Mouse (Mus musculus) liver, adult 2 months (tissue): ENCODE measurements at regions not wholly inside any gene's neighbourhood (a gene's known extent, or its start where the extent isn't known, plus 50 kb on each side); places are given as distances from the start of the nearest gene placed in this dataset.

Source experiments
- DNase-seq: peaks from one replicate; pipeline ENCODE4 v3.0.0-alpha.2; 2011; ENCODE audit warnings: low read depth, low spot score; ENCODE audit errors: extremely low read depth
- H3K27ac ChIP-seq: fragments of 200-500 bp; replicated peaks from 2 replicates; pipeline ENCODE4 v1.5.1; 2012; ENCODE audit warnings: low read depth, mild to moderate bottlenecking, control low read depth, inconsistent platforms, low read length; ENCODE audit not compliant: insufficient read depth
- H3K27me3 ChIP-seq: fragments of 200-500 bp; 2 replicates; pipeline ENCODE4 v1.6.1; 2012; ENCODE audit warnings: mild to moderate bottlenecking, moderate library complexity, low read length, inconsistent platforms; ENCODE audit not compliant: control insufficient read depth, insufficient read depth
- H3K36me3 ChIP-seq: fragments of 200-500 bp; 2 replicates; pipeline ENCODE4 v1.6.1; 2012; ENCODE audit warnings: low read length, inconsistent platforms; ENCODE audit not compliant: control insufficient read depth, insufficient read depth
- H3K4me1 ChIP-seq: fragments of 200-500 bp; 2 replicates; pipeline ENCODE4 v1.6.1; 2011; ENCODE audit warnings: low read length; ENCODE audit not compliant: control insufficient read depth, insufficient read depth
- H3K4me3 ChIP-seq: fragments of 200-500 bp; 2 replicates; pipeline ENCODE4 v1.5.1; 2011; ENCODE audit warnings: low read depth, mild to moderate bottlenecking, control low read depth, low read length, moderate library complexity; ENCODE audit not compliant: insufficient read depth
- H3K79me2 ChIP-seq: fragments of 200-500 bp; 2 replicates; pipeline ENCODE4 v1.6.1; 2012; ENCODE audit warnings: inconsistent platforms, mild to moderate bottlenecking, low read length, moderate library complexity; ENCODE audit not compliant: control insufficient read depth, insufficient read depth
- H3K9ac ChIP-seq: fragments of 200-500 bp; 2 replicates; pipeline ENCODE4 v1.6.1; 2012; ENCODE audit warnings: low read depth, mild to moderate bottlenecking, control low read depth, inconsistent platforms, low read length
- CTCF ChIP-seq: fragments of 200-500 bp; IDR thresholded peaks from 2 replicates; pipeline ENCODE4 v1.5.1; 2011; ENCODE audit warnings: low read depth, low read length, control low read depth
- POLR2A ChIP-seq: fragments of 200-500 bp; IDR thresholded peaks from 2 replicates; pipeline ENCODE4 v1.6.1; 2011; ENCODE audit warnings: low read length, control low read depth; ENCODE audit not compliant: insufficient read depth; ENCODE audit errors: extremely low read depth
- WGBS: fragments of 180-500 bp; shearing (Covaris S2); methylation state at CpG from one replicate; pipeline ENCODE4 v1.1.7; 2018; 5-methylcytosine and 5-hydroxymethylcytosine counted together

DNA sequence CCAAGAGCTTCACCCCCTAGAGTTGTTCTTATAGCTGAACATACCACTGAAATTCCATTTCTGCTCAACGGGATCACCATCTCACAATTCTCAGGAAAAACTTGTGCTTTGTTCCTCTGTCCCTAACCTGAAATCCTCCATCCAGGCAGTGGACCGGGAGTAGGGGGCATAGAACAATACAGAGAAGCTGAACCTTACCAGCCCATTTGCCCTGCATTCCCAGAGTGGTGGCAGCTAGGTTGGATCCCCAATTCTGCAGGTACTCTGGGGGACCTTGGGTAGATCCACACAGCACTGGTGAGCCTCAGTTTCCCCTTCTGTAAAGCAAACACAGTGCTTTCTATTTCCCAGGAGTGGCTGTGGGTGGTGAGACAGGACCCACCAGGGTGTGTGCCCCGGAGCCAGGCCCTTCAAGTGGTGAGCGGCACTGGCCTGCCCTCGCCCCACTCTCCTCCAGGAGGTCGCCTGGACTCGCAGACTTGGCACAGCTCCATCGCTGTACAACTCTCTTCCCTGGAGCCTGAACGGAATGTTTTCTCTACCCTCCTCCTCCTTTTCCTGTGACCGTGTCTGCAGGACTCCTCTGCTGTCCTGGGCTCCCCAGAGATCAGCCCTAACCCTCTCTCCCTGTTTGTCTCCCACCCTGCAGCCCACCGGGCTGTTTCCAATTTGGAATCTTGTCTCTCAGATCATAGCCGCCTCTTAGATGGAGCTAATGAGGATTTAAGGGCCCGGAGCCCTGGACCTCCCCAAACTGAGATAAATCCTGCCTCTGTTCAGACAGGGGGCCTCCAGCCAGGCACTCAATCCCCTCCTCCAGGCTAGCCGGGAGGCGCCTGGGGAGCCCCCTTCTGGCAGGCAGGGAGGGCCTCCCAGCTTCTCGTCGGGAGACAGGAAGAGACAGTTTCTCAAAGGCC is 52.3 kb upstream of the Cux1 start:
- DNase-seq: no peak
- H3K36me3 ChIP-seq: no peaks in the 10 kb centered on the region
- WGBS: 22% methylated on average over 17 of the region's 17 CpGs
- peaks cover 4% of the 10 kb centered on the region; the same call in 1 of the 2 replicates for H3K27me3 ChIP-seq
- no peak overlapping the region for H3K27ac ChIP-seq
- no peaks in the 10 kb centered on the region for H3K79me2 ChIP-seq
- no peak overlapping the region for H3K9ac ChIP-seq
- no peaks in the 10 kb centered on the region for H3K4me1 ChIP-seq
- no peak overlapping the region for H3K4me3 ChIP-seq
- TF ChIP-seq POLR2A (no peak), CTCF (0 out of 2 replicates have a peak, but pooled peaks have one; percentile 7)

GRCm38 (mm10) chr5:136620234-136620633 is 52.9 kb upstream of the Cux1 start:
- WGBS: 36% methylated on average over 12 of the region's 12 CpGs
- H3K27me3 ChIP-seq: peaks cover 4% of the 10 kb centered on the region; the same call in 1 of the 2 replicates
- TF ChIP-seq CTCF (no peak), POLR2A (no peak)

DNA sequence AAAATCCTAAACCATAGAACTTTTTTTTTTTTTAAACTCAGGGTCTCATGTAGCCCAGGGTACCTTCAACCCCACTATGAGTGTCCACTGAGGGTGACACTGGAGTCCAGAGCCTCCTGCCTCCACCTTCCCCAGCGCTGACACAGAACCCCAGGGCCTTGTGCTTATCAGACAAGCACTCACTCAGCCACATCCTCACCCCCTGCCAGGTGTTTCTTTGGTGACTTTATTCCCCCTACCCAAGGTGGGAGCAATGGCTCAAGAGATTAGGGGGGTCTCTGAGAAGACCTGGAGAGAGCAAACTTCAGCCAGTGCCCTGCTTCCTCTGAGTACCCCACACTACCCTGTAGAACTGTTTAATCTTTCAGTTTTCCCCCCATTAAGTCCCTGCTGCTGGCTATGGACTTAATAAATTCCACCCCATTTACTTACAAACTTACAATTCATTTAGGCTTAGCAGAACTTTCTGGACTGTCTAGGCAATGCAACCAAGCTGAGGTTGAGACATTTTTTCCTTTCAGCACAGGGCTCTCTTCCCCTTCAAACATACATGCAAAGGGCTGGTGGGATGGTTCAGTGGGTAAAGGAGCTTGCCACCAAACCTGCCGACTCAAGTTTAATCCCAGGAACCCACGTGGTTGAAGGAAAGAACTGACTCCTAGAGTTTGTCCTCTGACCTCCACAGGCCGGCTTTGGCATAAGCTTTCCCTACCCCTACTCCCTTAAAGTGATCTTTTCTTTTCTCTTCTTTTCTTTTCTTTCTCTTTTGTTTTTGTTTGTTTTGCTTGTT is 54.2 kb upstream of the Cux1 start:
- H3K4me3 ChIP-seq: no peak overlapping the region
- 54% methylated on average over 4 of the region's 4 CpGs for WGBS
- no peak for TF ChIP-seq CTCF
- no peak overlapping the region for H3K27ac ChIP-seq
- H3K36me3 ChIP-seq: no peaks in the 10 kb centered on the region
- H3K9ac ChIP-seq: no peak overlapping the region
- H3K4me1 ChIP-seq: no peaks in the 10 kb centered on the region
- H3K79me2 ChIP-seq: no peaks in the 10 kb centered on the region
- DNase-seq: no peak
- H3K27me3 ChIP-seq: peaks cover 4% of the 10 kb centered on the region; the same call in 1 of the 2 replicates

More at GRCm38 (mm10) chr5:136620234-136620633, 52.9 kb upstream of the Cux1 start:
- H3K9ac ChIP-seq: no peak overlapping the region
- DNase-seq: no peak
- no peaks in the 10 kb centered on the region for H3K36me3 ChIP-seq
- no peaks in the 10 kb centered on the region for H3K79me2 ChIP-seq
- no peak overlapping the region for H3K4me3 ChIP-seq
- H3K27ac ChIP-seq: no peak overlapping the region
- H3K4me1 ChIP-seq: no peaks in the 10 kb centered on the region

- no peak for TF ChIP-seq POLR2A
- no peak for TF ChIP-seq CTCF
- Histone ChIP-seq H3K27ac (no peak overlapping the region), H3K4me3 (no peak overlapping the region), H3K27me3 (peaks cover 4% of the 10 kb centered on the region; the same call in 1 of the 2 replicates), H3K4me1 (no peaks in the 10 kb centered on the region), H3K9ac (no peak overlapping the region), H3K79me2 (no peaks in the 10 kb centered on the region), H3K36me3 (no peaks in the 10 kb centered on the region)
- 28% methylated on average over 2 of the region's 2 CpGs for WGBS
- no peak for DNase-seq
Observed at GRCm38 (mm10) chr5:136622152-136622551, 54.9 kb upstream of the Cux1 start.

DNA sequence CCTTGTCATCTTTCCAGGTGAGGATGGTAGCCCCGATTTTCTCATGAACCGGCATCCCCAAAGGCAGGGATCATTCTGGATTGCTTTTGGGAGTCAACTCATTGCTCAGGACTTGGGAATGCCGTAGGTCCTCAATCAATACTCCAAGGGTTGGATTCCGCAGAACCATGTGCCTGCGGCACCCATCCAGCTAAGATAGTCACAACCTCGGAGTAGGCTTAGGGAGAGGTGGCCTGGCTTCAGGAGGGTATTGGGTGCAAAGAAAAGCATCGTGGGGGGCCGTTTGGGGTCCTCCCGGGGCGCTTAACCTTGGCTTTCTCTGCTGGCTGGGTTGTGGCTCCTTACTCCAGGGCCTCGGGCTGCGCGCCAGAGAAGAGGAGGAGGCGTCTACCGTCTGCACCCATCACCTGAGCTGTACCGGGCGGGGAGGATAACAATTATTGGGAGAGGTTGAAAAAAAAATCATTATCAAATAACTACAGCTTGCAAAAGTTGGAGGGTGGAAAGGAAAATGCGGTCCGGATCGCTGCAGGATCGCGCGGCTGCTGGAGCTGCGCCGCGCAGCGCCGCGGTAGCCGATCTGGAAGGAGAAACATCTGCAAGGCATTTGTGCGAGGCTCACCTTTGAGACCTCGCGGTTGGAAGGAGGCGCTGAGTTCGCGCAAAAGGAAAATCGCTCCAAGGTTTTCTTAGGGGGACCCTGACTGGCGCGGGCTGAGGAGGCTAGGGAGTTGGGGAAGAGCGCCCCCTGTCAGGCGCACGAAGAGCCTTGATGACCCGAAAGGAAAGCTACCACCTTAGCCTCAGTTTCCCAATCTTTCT is 55.6 kb upstream of the Cux1 start:
- H3K9ac ChIP-seq: peak overlapping the region; percentile 65
- no peaks in the 10 kb centered on the region for H3K79me2 ChIP-seq
- DNase-seq: peak; percentile 71
- no peaks in the 10 kb centered on the region for H3K4me1 ChIP-seq
- no peak overlapping the region for H3K27ac ChIP-seq
- WGBS: 3% methylated on average over 43 of the region's 43 CpGs
- H3K4me3 ChIP-seq: peak overlapping the region; percentile 64
- peaks cover 4% of the 10 kb centered on the region; the same call in 1 of the 2 replicates for H3K27me3 ChIP-seq
- no peaks in the 10 kb centered on the region for H3K36me3 ChIP-seq
- TF ChIP-seq POLR2A (no peak), CTCF (peak; percentile 83)
